Mouse (Mus musculus): ENCODE measurements around the gene Cgrrf1. TPM values are rescaled to one million over a fixed set of nuclear protein-coding genes. Genes with fewer than 3 reads are reported as not detected.
A peak's percentile ranks its signal among the peaks of the same experiment; 100 is the strongest.
"Not testable (repeated sequence)": the region's sequence is repeated elsewhere in the genome, so short reads cannot be mapped to it uniquely, and the experiment has no call there.

Gene Cgrrf1
- total RNA-seq (2021): 10 to 100 TPM; 41.4 to 51.1 TPM
- long read RNA-seq, experiment 1, transcript Cgrrf1-201 (6 exons, 1,324 nt): major isoform, 40 of 53 reads
- long read RNA-seq, experiment 1, partial matches to known transcripts: 2 of 53 reads
- long read RNA-seq, experiment 1, other reads (novel, unspliced or antisense): 9 of 53 reads
- long read RNA-seq, experiment 2, transcript Cgrrf1-201 (6 exons, 1,324 nt): major isoform, 23 of 32 reads
- long read RNA-seq, experiment 2, partial matches to known transcripts: 1 of 32 reads
- long read RNA-seq, experiment 2, other reads (novel, unspliced or antisense): 6 of 32 reads

- DNase-seq: peak; percentile 98
These were observed at the start of gene Cgrrf1 for GRCm38 (mm10) chr14:46831837-46832333. Cgrrf1 (plus strand) TSS chr14:46832125.

GRCm38 (mm10) chr14:46782187-46782828, 49.6 kb upstream of the Cgrrf1 start:
- DNase-seq: no peak

- no peak for DNase-seq
These were observed 48.5 kb upstream of the Cgrrf1 start for GRCm38 (mm10) chr14:46783327-46783926.

- no peak for DNase-seq
These were observed 46.7 kb upstream of the Cgrrf1 start for GRCm38 (mm10) chr14:46785247-46785646.

DNA sequence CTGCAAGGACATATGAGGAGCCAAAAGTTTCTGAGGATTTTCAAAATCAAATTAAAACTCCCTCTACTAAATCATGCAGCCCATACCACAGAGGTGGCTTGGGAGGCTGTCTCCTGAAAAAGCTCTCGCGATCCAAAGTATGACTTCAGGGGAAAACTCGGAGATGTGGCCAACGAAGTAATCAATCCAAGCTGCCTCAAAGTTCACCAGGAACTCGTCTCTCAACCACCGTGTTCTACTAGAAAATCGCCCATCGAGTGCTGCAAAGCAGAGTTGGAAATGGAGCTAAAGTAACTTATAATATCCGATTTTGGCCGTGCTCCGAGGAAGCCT, 44.5 kb upstream of the Cgrrf1 start:
- no peak for DNase-seq

- DNase-seq: peak; percentile 94 to 95
These were observed 44.0 kb upstream of the Cgrrf1 start, which contains the start of gene Cnih1 for GRCm38 (mm10) chr14:46787787-46788504. Cnih1 (minus strand) TSS chr14:46788411.

GRCm38 (mm10) chr14:46788505-46788901, 43.4 kb upstream of the Cgrrf1 start:
- DNase-seq: peak in 1 of 2 experiments; percentile 45

DNA sequence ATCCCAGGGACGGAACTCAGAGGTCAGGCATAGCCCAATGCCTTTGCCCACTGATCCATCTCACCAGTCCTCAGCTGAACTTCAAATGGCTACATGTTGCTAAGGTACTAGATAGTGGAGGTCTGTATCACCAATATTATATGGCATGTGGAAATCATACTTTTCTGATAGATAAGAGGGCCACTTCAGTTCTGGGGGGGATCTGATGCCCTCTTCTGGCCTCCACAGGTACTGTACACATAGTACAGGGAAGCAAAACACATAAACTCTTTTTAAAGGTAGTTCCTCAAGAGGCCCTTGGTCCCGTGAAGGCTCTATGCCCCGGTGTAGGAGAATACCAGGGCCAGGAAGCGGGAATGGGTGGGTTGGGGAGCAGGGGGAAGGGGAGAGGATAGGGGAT, 41.6 kb upstream of the Cgrrf1 start:
- no peak for DNase-seq

GRCm38 (mm10) chr14:46790723-46791122, 41.2 kb upstream of the Cgrrf1 start:
- no peak for DNase-seq

DNA sequence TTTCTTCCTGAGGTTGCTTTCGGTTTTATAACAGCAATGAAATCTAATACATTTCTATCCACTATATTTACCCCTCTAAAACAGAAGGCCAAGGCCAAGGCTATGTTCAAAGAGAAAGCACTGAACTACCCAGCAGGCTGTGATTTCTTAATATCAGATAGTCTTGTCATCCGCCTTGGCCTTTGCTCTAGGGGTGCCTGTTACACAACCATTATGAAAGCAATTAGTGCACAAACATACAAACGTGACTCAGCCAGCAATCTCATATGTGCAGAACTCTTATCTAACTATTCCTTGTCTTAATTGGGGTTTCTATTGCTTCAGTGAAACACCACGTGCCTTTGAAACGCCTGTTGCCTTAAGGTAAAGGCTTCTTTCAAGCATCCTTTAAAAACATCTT, 37.8 kb upstream of the Cgrrf1 start:
- peak; percentile 51 to 62 for DNase-seq

- peak in 1 of 2 experiments; percentile 22 for DNase-seq
These were observed 31.1 kb upstream of the Cgrrf1 start for GRCm38 (mm10) chr14:46800684-46801345.

GRCm38 (mm10) chr14:46803259-46803658, 28.7 kb upstream of the Cgrrf1 start:
- no peak for DNase-seq

- no peak for DNase-seq
These were observed 28.1 kb upstream of the Cgrrf1 start for GRCm38 (mm10) chr14:46803791-46804190.

DNA sequence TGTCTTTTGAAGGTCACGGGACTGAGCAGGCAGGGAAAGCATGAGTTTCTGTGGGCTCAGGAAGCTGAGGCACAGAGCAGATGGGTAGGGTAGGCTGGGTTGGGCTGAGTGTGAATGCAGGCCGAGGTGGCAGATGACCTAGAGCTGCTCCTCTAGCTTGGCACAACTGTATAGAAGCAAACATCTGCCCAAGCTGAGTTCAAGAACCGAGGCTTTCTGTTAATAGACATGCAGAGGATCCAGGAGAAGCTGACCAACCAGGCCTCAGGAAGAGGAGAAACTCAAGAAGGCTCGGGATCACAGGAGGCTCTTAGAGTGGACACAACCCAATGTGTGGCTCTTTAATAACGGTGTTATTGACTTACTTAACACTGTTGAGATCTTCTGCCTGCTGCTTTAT, 25.7 kb upstream of the Cgrrf1 start:
- no peak for DNase-seq

GRCm38 (mm10) chr14:46807927-46808326, 24.0 kb upstream of the Cgrrf1 start:
- no peak for DNase-seq

DNA sequence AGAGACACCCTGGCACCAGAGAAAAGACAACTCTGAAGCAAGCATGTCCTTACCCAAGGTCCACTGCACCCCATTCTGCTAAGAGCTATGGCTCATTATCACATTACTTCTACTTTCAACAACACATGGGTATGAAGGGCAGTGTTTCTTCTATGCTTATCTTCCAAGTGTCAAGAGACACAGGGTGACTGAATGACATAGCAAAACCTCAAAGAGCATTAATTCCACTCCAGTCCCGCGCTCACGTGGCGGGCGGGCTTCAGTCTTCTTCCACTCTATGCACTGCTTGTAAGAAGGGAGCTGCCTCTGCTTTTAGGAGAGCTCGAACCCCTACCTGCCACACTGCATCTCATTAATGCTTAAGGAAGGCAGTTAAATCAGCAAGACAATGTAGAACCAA, 16.3 kb upstream of the Cgrrf1 start:
- DNase-seq: no peak

GRCm38 (mm10) chr14:46816916-46817622, 14.9 kb upstream of the Cgrrf1 start:
- DNase-seq: no peak

DNA sequence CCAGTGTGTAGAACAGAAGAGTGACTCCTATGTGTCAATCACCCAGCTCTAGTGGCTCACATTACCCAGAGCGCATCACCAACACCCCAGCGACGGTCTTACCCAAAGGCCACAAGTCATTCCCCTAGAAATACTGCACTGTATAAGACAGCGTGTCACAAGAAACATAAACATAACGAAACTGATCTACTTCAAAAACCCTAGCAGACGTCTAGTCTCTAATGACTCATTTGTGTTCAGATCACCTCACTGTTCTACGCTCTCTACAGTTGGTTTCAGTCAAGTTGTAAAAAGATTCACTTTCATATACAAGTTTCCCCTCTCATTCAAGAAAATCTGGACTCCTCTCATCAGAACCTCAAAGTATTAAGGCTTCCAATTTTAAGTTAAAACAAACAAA, 13.2 kb upstream of the Cgrrf1 start:
- no peak for DNase-seq

GRCm38 (mm10) chr14:46819961-46820360, 12.0 kb upstream of the Cgrrf1 start:
- not testable (repeated sequence) for DNase-seq

DNA sequence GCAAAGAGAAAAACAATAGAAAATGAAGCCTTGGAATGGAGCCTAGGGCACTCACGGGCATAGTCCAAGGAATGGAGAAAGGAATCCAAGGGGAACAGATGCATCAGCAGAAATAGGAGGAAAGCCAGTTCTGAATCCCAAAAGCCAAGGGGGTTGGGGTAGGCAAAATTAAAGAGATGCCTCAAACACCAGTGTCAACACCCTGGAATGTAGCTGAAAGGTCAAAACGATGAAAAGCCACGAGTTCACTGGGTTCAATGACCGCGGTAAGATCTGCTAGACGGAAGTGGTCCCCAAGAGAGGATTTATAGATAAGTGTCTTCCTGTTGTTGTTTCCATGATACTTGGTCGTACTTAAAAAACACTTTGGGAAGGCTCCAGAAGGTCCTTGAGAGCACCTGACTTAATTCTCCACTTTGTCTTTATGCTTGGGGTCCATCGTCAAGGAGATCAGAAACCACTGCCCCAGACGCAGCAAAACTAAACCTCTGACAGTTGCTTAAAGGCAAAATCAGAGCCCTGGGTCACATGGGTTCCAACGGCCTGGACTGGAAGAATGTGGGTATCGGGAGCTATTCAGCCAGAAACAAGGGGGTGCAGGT, 10.6 kb upstream of the Cgrrf1 start:
- peak; percentile 17 to 30 for DNase-seq
